Mouse (Mus musculus) large intestine, adult 2 months (tissue): Measurements from ENCODE around the gene Cyld. TPM values are rescaled to one million over a fixed set of nuclear protein-coding genes. Genes with fewer than 3 reads are reported as not detected.
"Not testable (repeated sequence)": the region's sequence is repeated elsewhere in the genome, so short reads cannot be mapped to it uniquely, and the experiment has no call there.

Experiments
- DNase-seq: peaks from one replicate; pipeline ENCODE4 v3.0.0-alpha.2; 2012; ENCODE audit warnings: low read depth, low spot score
- WGBS: fragments of 180-500 bp; shearing (Covaris S2); methylation state at CpG from one replicate; pipeline ENCODE4 v1.1.7; 2018; 5-methylcytosine and 5-hydroxymethylcytosine counted together
- polyA plus RNA-seq: library from polyadenylated mRNA; depleted of rRNA; stranded (reverse); fragments of >200 nt; gene quantifications from 2 replicates; pipeline ENCODE4 v1.2.3, GENCODE M21; 2012; rRNA removed

Gene Cyld
- 7.7 and 10.4 TPM in 2 replicates for polyA plus RNA-seq

GRCm38 (mm10) chr8:88696721-88697641 is at the start of gene Cyld:
TSS of gene Cyld (plus strand) at chr8:88697028.
- peak; percentile 97 for DNase-seq
- WGBS: 1% methylated on average over 80 of the region's 80 CpGs

- DNase-seq: no peak
Observed at GRCm38 (mm10) chr8:88648322-88648721, 48.5 kb upstream of the Cyld start.

GRCm38 (mm10) chr8:88650016-88650708 is 46.7 kb upstream of the Cyld start:
- 29% methylated on average over 6 of the region's 6 CpGs for WGBS
- no peak for DNase-seq

GRCm38 (mm10) chr8:88651122-88651521 is 45.7 kb upstream of the Cyld start:
- whole genome bisulfite sequencing: 34% methylated on average over 4 of the region's 4 CpGs
- not testable (repeated sequence) for DNase-seq

GRCm38 (mm10) chr8:88655334-88655733 is 41.5 kb upstream of the Cyld start:
- DNase-seq: no peak

- 59% methylated on average over 3 of the region's 3 CpGs for WGBS
- DNase-seq: no peak
Observed at GRCm38 (mm10) chr8:88659873-88660272, 37.0 kb upstream of the Cyld start.

- DNase-seq: no peak
- WGBS: 86% methylated on average over 6 of the region's 6 CpGs
Observed at GRCm38 (mm10) chr8:88662401-88662821, 34.4 kb upstream of the Cyld start.

- DNase-seq: no peak
- WGBS: 87% methylated on average over 16 of the region's 16 CpGs
Observed at GRCm38 (mm10) chr8:88664121-88664520, 32.7 kb upstream of the Cyld start.

GRCm38 (mm10) chr8:88664947-88665346 is 31.9 kb upstream of the Cyld start:
- 78% methylated on average over 19 of the region's 19 CpGs for WGBS
- no peak for DNase-seq

GRCm38 (mm10) chr8:88666435-88666834 is 30.4 kb upstream of the Cyld start:
- peak; percentile 36 for DNase-seq
- 30% methylated on average over 1 of the region's 1 CpGs for whole genome bisulfite sequencing

- WGBS: 62% methylated on average over 14 of the region's 14 CpGs
- DNase-seq: no peak
Observed at GRCm38 (mm10) chr8:88668400-88669086, 28.3 kb upstream of the Cyld start.

GRCm38 (mm10) chr8:88670782-88671181 is 26.0 kb upstream of the Cyld start:
- WGBS: 97% methylated on average over 6 of the region's 6 CpGs
- no peak for DNase-seq

- 90% methylated on average over 10 of the region's 10 CpGs for WGBS
Observed at GRCm38 (mm10) chr8:88671575-88671974, 25.3 kb upstream of the Cyld start.

GRCm38 (mm10) chr8:88673859-88674258 is 23.0 kb upstream of the Cyld start:
- no peak for DNase-seq
- WGBS: 84% methylated on average over 5 of the region's 5 CpGs

More at GRCm38 (mm10) chr8:88671575-88671974, 25.3 kb upstream of the Cyld start:
- no peak for DNase-seq

- WGBS: 87% methylated on average over 12 of the region's 12 CpGs
Observed at GRCm38 (mm10) chr8:88675372-88676165, 21.3 kb upstream of the Cyld start.

GRCm38 (mm10) chr8:88677071-88677470 is 19.8 kb upstream of the Cyld start:
- no peak for DNase-seq
- 85% methylated on average over 8 of the region's 8 CpGs for WGBS

More at GRCm38 (mm10) chr8:88675372-88676165, 21.3 kb upstream of the Cyld start:
- no peak for DNase-seq

GRCm38 (mm10) chr8:88680566-88680965 is 16.3 kb upstream of the Cyld start:
- no peak for DNase-seq
- WGBS: 85% methylated on average over 2 of the region's 2 CpGs

- 83% methylated on average over 8 of the region's 8 CpGs for WGBS
- DNase-seq: no peak
Observed at GRCm38 (mm10) chr8:88681046-88681445, 15.8 kb upstream of the Cyld start.

GRCm38 (mm10) chr8:88683656-88684289 is 13.1 kb upstream of the Cyld start:
- no peak for DNase-seq
- 69% methylated on average over 7 of the region's 7 CpGs for WGBS
